Mouse (Mus musculus) midbrain, postnatal 0 days (tissue): ENCODE data around the gene 5730596B20Rik. TPM values are rescaled to one million over a fixed set of nuclear protein-coding genes. Genes with fewer than 3 reads are reported as not detected.

Source experiments
- ATAC-seq: fragments of 200-750 bp; cut with Nextera tagmentation; 2 replicates; pipeline ENCODE4 v1.8.0; 2017; ENCODE audit warnings: moderate number of reproducible peaks, mild to moderate bottlenecking, moderate TSS enrichment, moderate library complexity; ENCODE audit not compliant: low FRiP score
- DNase-seq: peaks from one replicate; pipeline ENCODE4 v3.0.0-alpha.2; 2015; ENCODE audit warnings: low spot score
- H3K27ac ChIP-seq: fragments of 300-500 bp; sonication (generic); 2 replicates; pipeline ENCODE4 v1.5.1; 2014; ENCODE audit warnings: low read depth, mild to moderate bottlenecking, low read length, mixed read lengths
- H3K27me3 ChIP-seq: fragments of 300-500 bp; sonication (generic); 2 replicates; pipeline ENCODE4 v1.6.1; 2014; ENCODE audit warnings: low read length, control low read depth, mixed read lengths; ENCODE audit not compliant: insufficient read depth
- H3K36me3 ChIP-seq: fragments of 300-500 bp; sonication (generic); 2 replicates; pipeline ENCODE4 v1.6.1; 2014; ENCODE audit warnings: low read length, control low read depth, mixed read lengths; ENCODE audit not compliant: insufficient read depth
- H3K4me1 ChIP-seq: fragments of 300-500 bp; sonication (generic); 2 replicates; pipeline ENCODE4 v1.6.1; 2014; ENCODE audit warnings: mild to moderate bottlenecking, control low read depth, antibody characterized with exemption, low read length, mixed read lengths; ENCODE audit not compliant: insufficient read depth
- H3K4me2 ChIP-seq: fragments of 300-500 bp; sonication (generic); 2 replicates; pipeline ENCODE4 v1.6.1; 2014; ENCODE audit warnings: low read depth, mild to moderate bottlenecking, low read length, mixed read lengths; ENCODE audit not compliant: poor library complexity, severe bottlenecking
- H3K4me3 ChIP-seq: fragments of 300-500 bp; sonication (generic); 2 replicates; pipeline ENCODE4 v1.5.1; 2014; ENCODE audit warnings: low read depth, mild to moderate bottlenecking, low read length, moderate library complexity
- H3K9ac ChIP-seq: fragments of 300-500 bp; sonication (generic); replicated peaks from 2 replicates; pipeline ENCODE4 v1.6.1; 2014; ENCODE audit warnings: mild to moderate bottlenecking, low read length, moderate library complexity, mixed read lengths; ENCODE audit not compliant: poor library complexity, severe bottlenecking
- H3K9me3 ChIP-seq: fragments of 300-500 bp; sonication (generic); 2 replicates; pipeline ENCODE4 v1.6.1; 2016; ENCODE audit warnings: low read length, control low read depth
- CTCF ChIP-seq: IDR thresholded peaks from 2 replicates; pipeline ENCODE4 v1.5.1; 2016; ENCODE audit warnings: antibody characterized with exemption, mild to moderate bottlenecking
- WGBS: fragments of 180-500 bp; shearing (Covaris S2); extraction: QIAGEN DNeasy Blood & Tissue Kit; methylation state at CpG from one replicate; pipeline ENCODE4 v1.1.7; 2014; 5-methylcytosine and 5-hydroxymethylcytosine counted together
- polyA plus RNA-seq: library from polyadenylated mRNA; unstranded; fragments of >200 nt; fragmentation: Nextera tagmentation; extraction: Ambion mirVana; gene quantifications from 2 replicates; pipeline ENCODE4 v1.2.1, GENCODE M21; 2015
- total RNA-seq: library from RNA; depleted of rRNA; stranded (reverse); fragments of >200 nt; gene quantifications from 2 replicates; pipeline ENCODE4 v1.2.3, GENCODE M21; 2014

Gene 5730596B20Rik
- total and polyA plus RNA-seq, 2 experiments from 2014 or later, result not detected

- H3K4me1 ChIP-seq, result peaks cover 5% of the 10 kb centered on the region; the same call in 1 of the 2 replicates
These were observed 15.8 kb upstream of the 5730596B20Rik start for GRCm38 (mm10) chr6:52161336-52162092.

GRCm38 (mm10) chr6:52162093-52162380, 15.3 kb upstream of the 5730596B20Rik start:
- Histone ChIP-seq H3K4me2 (no peak overlapping the region), H3K27ac (no peak overlapping the region), H3K4me3 (no peak overlapping the region), H3K9me3 (no peaks in the 10 kb centered on the region), H3K9ac (no peak overlapping the region), H3K4me1 (peaks cover 5% of the 10 kb centered on the region; the same call in 1 of the 2 replicates), H3K27me3 (peaks cover 82% of the 10 kb centered on the region), H3K36me3 (no peaks in the 10 kb centered on the region)
- TF ChIP-seq CTCF, result no peak
- ATAC-seq (no peak), DNase-seq (no peak)
- 3% methylated on average over 1 of the region's 1 CpGs for WGBS

More at GRCm38 (mm10) chr6:52161336-52162092, 15.8 kb upstream of the 5730596B20Rik start:
- no peak overlapping the region for H3K27ac ChIP-seq
- TF ChIP-seq CTCF, result no peak
- DNase-seq, result no peak
- 0 out of 2 replicates have a peak overlapping the region, but pooled peaks have one; percentile 12 for H3K4me2 ChIP-seq
- 5% methylated on average over 8 of the region's 8 CpGs for WGBS
- H3K27me3 ChIP-seq, result peaks cover 81% of the 10 kb centered on the region
- H3K9ac ChIP-seq, result no peak overlapping the region
- no peaks in the 10 kb centered on the region for H3K9me3 ChIP-seq
- H3K4me3 ChIP-seq, result no peak overlapping the region
- no peaks in the 10 kb centered on the region for H3K36me3 ChIP-seq
- ATAC-seq, result no peak

- DNase-seq (no peak), ATAC-seq (no peak)
- no peak overlapping the region for H3K4me2 ChIP-seq
- peaks cover 86% of the 10 kb centered on the region for H3K27me3 ChIP-seq
- H3K9ac ChIP-seq, result no peak overlapping the region
- no peaks in the 10 kb centered on the region for H3K9me3 ChIP-seq
- no peak overlapping the region for H3K4me3 ChIP-seq
- no peak for TF ChIP-seq CTCF
- no peaks in the 10 kb centered on the region for H3K36me3 ChIP-seq
- 2% methylated on average over 14 of the region's 14 CpGs for WGBS
- H3K27ac ChIP-seq, result no peak overlapping the region
- H3K4me1 ChIP-seq, result peaks cover 5% of the 10 kb centered on the region; the same call in 1 of the 2 replicates
These were observed 14.5 kb upstream of the 5730596B20Rik start for GRCm38 (mm10) chr6:52162611-52163365.

- ATAC-seq, result no peak
- H3K36me3 ChIP-seq, result no peaks in the 10 kb centered on the region
- no peaks in the 10 kb centered on the region for H3K9me3 ChIP-seq
- H3K9ac ChIP-seq, result no peak overlapping the region
- no peak for TF ChIP-seq CTCF
- 3% methylated on average over 17 of the region's 17 CpGs for WGBS
- H3K27ac ChIP-seq, result no peak overlapping the region
- peak overlapping the region; percentile 13; the same call in 1 of the 2 replicates for H3K4me3 ChIP-seq
- DNase-seq, result no peak
- no peak overlapping the region for H3K4me2 ChIP-seq
- H3K4me1 ChIP-seq, result peaks cover 2% of the 10 kb centered on the region; the same call in 1 of the 2 replicates
- H3K27me3 ChIP-seq, result peaks cover 81% of the 10 kb centered on the region
These were observed 13.8 kb upstream of the 5730596B20Rik start for GRCm38 (mm10) chr6:52163366-52164031.

- ATAC-seq, result no peak
- Histone ChIP-seq H3K4me2 (no peak overlapping the region), H3K4me3 (peak overlapping the region; percentile 13; the same call in 1 of the 2 replicates), H3K27me3 (peaks cover 75% of the 10 kb centered on the region), H3K9ac (no peak overlapping the region), H3K27ac (no peak overlapping the region), H3K36me3 (no peaks in the 10 kb centered on the region), H3K4me1 (no peaks in the 10 kb centered on the region), H3K9me3 (no peaks in the 10 kb centered on the region)
- DNase-seq, result no peak
- under 1% methylated on average over 37 of the region's 39 CpGs for WGBS
- TF ChIP-seq CTCF, result no peak
These were observed 13.2 kb upstream of the 5730596B20Rik start for GRCm38 (mm10) chr6:52164051-52164625.
